Mouse (Mus musculus): ENCODE measurements around the gene Akap11.

DNA sequence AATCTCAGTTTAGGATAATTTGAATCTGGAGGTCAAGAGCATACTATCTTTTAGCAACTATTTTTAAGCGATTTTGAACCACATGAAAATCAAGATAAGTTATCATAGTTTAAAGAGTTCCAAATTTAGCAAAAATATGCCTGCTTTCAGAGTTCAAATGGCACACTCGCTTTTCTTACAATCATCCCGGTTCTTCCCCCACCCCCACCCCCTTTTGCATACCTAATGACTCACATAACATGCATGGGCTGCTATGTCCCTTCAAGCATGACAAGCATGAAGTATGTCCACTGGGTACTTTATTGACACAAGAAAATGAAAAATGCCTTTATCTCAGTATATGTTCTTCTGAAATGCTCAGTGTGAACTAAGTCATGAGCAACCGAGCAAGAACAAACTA lies 29.8 kb upstream of the Akap11 start:
- TF ChIP-seq POLR2A (IDR thresholded peaks at IDR 0.05; ENCODE audit: borderline replicate concordance, extremely low read depth, insufficient read depth, insufficient read length, poor library complexity, severe bottlenecking) (no peak), CTCF (IDR thresholded peaks at IDR 0.05; ENCODE audit: borderline replicate concordance, extremely low read depth, insufficient read depth, insufficient read length) (no peak)

All from brain, embryonic 14.5 days (tissue).